Mouse (Mus musculus): Measurements from ENCODE around the gene Oxsr1. TPM values are rescaled to one million over a fixed set of nuclear protein-coding genes. Genes with fewer than 3 reads are reported as not detected.

Gene Oxsr1
- polyA plus RNA-seq, 1 experiment from 2014 or later = 11.7 TPM

- H3K27ac ChIP-seq (replicated peaks in 1 of 2; ENCODE audit: control insufficient read depth in 1 of 2, insufficient read depth in 1 of 2, low read depth in 2 of 2, low read length in 2 of 2) = no peak overlapping the region
- H3K9ac ChIP-seq (ENCODE audit: low read length) = no peak overlapping the region
- H3K4me1 ChIP-seq (ENCODE audit: control insufficient read depth in 2 of 2, insufficient read depth in 2 of 2, low read length in 2 of 2) = peaks cover 20 to 23% of the 10 kb centered on the region in 2 experiments
- no peaks in the 10 kb centered on the region for H3K9me3 ChIP-seq (ENCODE audit: control insufficient read depth, low read length)
- H3K4me3 ChIP-seq (ENCODE audit: control insufficient read depth in 1 of 2, insufficient read depth in 1 of 2, low read depth in 1 of 2, low read length in 2 of 2) = no peak overlapping the region
- H3K36me3 ChIP-seq (ENCODE audit: control insufficient read depth, insufficient read depth, low read length) = peaks cover 11% of the 10 kb centered on the region; the same call in 1 of the 2 replicates
- H3K27me3 ChIP-seq (ENCODE audit: control insufficient read depth, insufficient read depth, low read length) = no peaks in the 10 kb centered on the region
- no peak for ATAC-seq (ENCODE audit: insufficient number of reproducible peaks, insufficient read depth, low FRiP score, low read depth)
- WGBS = 91% methylated on average over 14 of the region's 14 CpGs
- no peak overlapping the region for H3K4me2 ChIP-seq (ENCODE audit: low read length)
These were observed 15.6 kb upstream of the Oxsr1 start for GRCm38 (mm10) chr9:119337842-119338241.

- Histone ChIP-seq H3K9me3 (ENCODE audit: control insufficient read depth, low read length) (no peaks in the 10 kb centered on the region), H3K27ac (replicated peaks in 1 of 2; ENCODE audit: control insufficient read depth in 1 of 2, insufficient read depth in 1 of 2, low read depth in 2 of 2, low read length in 2 of 2) (no peak overlapping the region), H3K4me3 (ENCODE audit: control insufficient read depth in 1 of 2, insufficient read depth in 1 of 2, low read depth in 1 of 2, low read length in 2 of 2) (no peak overlapping the region), H3K4me2 (ENCODE audit: low read length) (no peak overlapping the region), H3K27me3 (ENCODE audit: control insufficient read depth, insufficient read depth, low read length) (no peaks in the 10 kb centered on the region), H3K4me1 (ENCODE audit: control insufficient read depth in 2 of 2, insufficient read depth in 2 of 2, low read length in 2 of 2) (peaks cover 16% of the 10 kb centered on the region in 2 experiments), H3K36me3 (ENCODE audit: control insufficient read depth, insufficient read depth, low read length) (0 out of 2 replicates have a peak, but pooled peaks cover 9% of the 10 kb centered on the region), H3K9ac (ENCODE audit: low read length) (no peak overlapping the region)
- no peak for ATAC-seq (ENCODE audit: insufficient number of reproducible peaks, insufficient read depth, low FRiP score, low read depth)
- 70% methylated on average over 4 of the region's 4 CpGs for WGBS
These were observed 13.3 kb upstream of the Oxsr1 start for GRCm38 (mm10) chr9:119335571-119335970.

GRCm38 (mm10) chr9:119334834-119335233 lies 12.6 kb upstream of the Oxsr1 start:
- Histone ChIP-seq H3K4me1 (ENCODE audit: control insufficient read depth in 2 of 2, insufficient read depth in 2 of 2, low read length in 2 of 2) (peaks cover 12 to 16% of the 10 kb centered on the region in 2 experiments), H3K27me3 (ENCODE audit: control insufficient read depth, insufficient read depth, low read length) (no peaks in the 10 kb centered on the region), H3K36me3 (ENCODE audit: control insufficient read depth, insufficient read depth, low read length) (0 out of 2 replicates have a peak, but pooled peaks cover 9% of the 10 kb centered on the region), H3K4me3 (ENCODE audit: control insufficient read depth in 1 of 2, insufficient read depth in 1 of 2, low read depth in 1 of 2, low read length in 2 of 2) (no peak overlapping the region), H3K27ac (replicated peaks in 1 of 2; ENCODE audit: control insufficient read depth in 1 of 2, insufficient read depth in 1 of 2, low read depth in 2 of 2, low read length in 2 of 2) (peak overlapping the region; percentile 17 to 27; a peak in 1 of 4 replicates), H3K9ac (ENCODE audit: low read length) (no peak overlapping the region), H3K4me2 (ENCODE audit: low read length) (no peak overlapping the region), H3K9me3 (ENCODE audit: control insufficient read depth, low read length) (no peaks in the 10 kb centered on the region)
- no peak for ATAC-seq (ENCODE audit: insufficient number of reproducible peaks, insufficient read depth, low FRiP score, low read depth)
- WGBS = 76% methylated on average over 2 of the region's 2 CpGs

- H3K4me2 ChIP-seq (ENCODE audit: low read length) = peak overlapping the region; percentile 16; the same call in 1 of the 2 replicates
- H3K9ac ChIP-seq (ENCODE audit: low read length) = no peak overlapping the region
- H3K9me3 ChIP-seq (ENCODE audit: control insufficient read depth, low read length) = no peaks in the 10 kb centered on the region
- ATAC-seq (ENCODE audit: insufficient number of reproducible peaks, insufficient read depth, low FRiP score, low read depth) = peak; percentile 48; the same call in 1 of the 2 replicates
- WGBS = 30% methylated on average over 10 of the region's 10 CpGs
- H3K36me3 ChIP-seq (ENCODE audit: control insufficient read depth, insufficient read depth, low read length) = 0 out of 2 replicates have a peak, but pooled peaks cover 9% of the 10 kb centered on the region
- H3K27me3 ChIP-seq (ENCODE audit: control insufficient read depth, insufficient read depth, low read length) = no peaks in the 10 kb centered on the region
- peak overlapping the region; percentile 17 to 27; a peak in 1 of 4 replicates for H3K27ac ChIP-seq (replicated peaks in 1 of 2; ENCODE audit: control insufficient read depth in 1 of 2, insufficient read depth in 1 of 2, low read depth in 2 of 2, low read length in 2 of 2)
- H3K4me1 ChIP-seq (ENCODE audit: control insufficient read depth in 2 of 2, insufficient read depth in 2 of 2, low read length in 2 of 2) = peaks cover 12 to 14% of the 10 kb centered on the region in 2 experiments
- H3K4me3 ChIP-seq (ENCODE audit: control insufficient read depth in 1 of 2, insufficient read depth in 1 of 2, low read depth in 1 of 2, low read length in 2 of 2) = no peak overlapping the region
These were observed 12.1 kb upstream of the Oxsr1 start for GRCm38 (mm10) chr9:119334324-119334723.

- ATAC-seq (ENCODE audit: insufficient number of reproducible peaks, insufficient read depth, low FRiP score, low read depth) = no peak
- H3K9ac ChIP-seq (ENCODE audit: low read length) = no peak overlapping the region
- no peak overlapping the region for H3K27ac ChIP-seq (replicated peaks in 1 of 2; ENCODE audit: control insufficient read depth in 1 of 2, insufficient read depth in 1 of 2, low read depth in 2 of 2, low read length in 2 of 2)
- 82% methylated on average over 15 of the region's 15 CpGs for WGBS
- H3K4me1 ChIP-seq (ENCODE audit: control insufficient read depth in 2 of 2, insufficient read depth in 2 of 2, low read length in 2 of 2) = peaks cover 8 to 10% of the 10 kb centered on the region in 2 experiments
- no peak overlapping the region for H3K4me2 ChIP-seq (ENCODE audit: low read length)
- no peaks in the 10 kb centered on the region for H3K27me3 ChIP-seq (ENCODE audit: control insufficient read depth, insufficient read depth, low read length)
- H3K36me3 ChIP-seq (ENCODE audit: control insufficient read depth, insufficient read depth, low read length) = no peaks in the 10 kb centered on the region
- no peaks in the 10 kb centered on the region for H3K9me3 ChIP-seq (ENCODE audit: control insufficient read depth, low read length)
- no peak overlapping the region for H3K4me3 ChIP-seq (ENCODE audit: control insufficient read depth in 1 of 2, insufficient read depth in 1 of 2, low read depth in 1 of 2, low read length in 2 of 2)
These were observed 8.1 kb upstream of the Oxsr1 start for GRCm38 (mm10) chr9:119330186-119330963.

- Histone ChIP-seq H3K36me3 (ENCODE audit: control insufficient read depth, insufficient read depth, low read length) (no peaks in the 10 kb centered on the region), H3K4me2 (ENCODE audit: low read length) (no peak overlapping the region), H3K27me3 (ENCODE audit: control insufficient read depth, insufficient read depth, low read length) (no peaks in the 10 kb centered on the region), H3K9ac (ENCODE audit: low read length) (no peak overlapping the region), H3K9me3 (ENCODE audit: control insufficient read depth, low read length) (no peaks in the 10 kb centered on the region), H3K4me3 (ENCODE audit: control insufficient read depth in 1 of 2, insufficient read depth in 1 of 2, low read depth in 1 of 2, low read length in 2 of 2) (no peak overlapping the region), H3K4me1 (ENCODE audit: control insufficient read depth in 2 of 2, insufficient read depth in 2 of 2, low read length in 2 of 2) (no peaks in the 10 kb centered on the region), H3K27ac (replicated peaks in 1 of 2; ENCODE audit: control insufficient read depth in 1 of 2, insufficient read depth in 1 of 2, low read depth in 2 of 2, low read length in 2 of 2) (0 out of 4 replicates have a peak overlapping the region, but pooled peaks of 1 of the 2 experiments have one; percentile 34)
- ATAC-seq (ENCODE audit: insufficient number of reproducible peaks, insufficient read depth, low FRiP score, low read depth) = no peak
- WGBS = 50% methylated on average over 3 of the region's 3 CpGs
These were observed 6.3 kb upstream of the Oxsr1 start for GRCm38 (mm10) chr9:119328488-119328887.

- Histone ChIP-seq H3K27me3 (ENCODE audit: control insufficient read depth, insufficient read depth, low read length) (no peaks in the 10 kb centered on the region), H3K9ac (ENCODE audit: low read length) (no peak overlapping the region), H3K9me3 (ENCODE audit: control insufficient read depth, low read length) (no peaks in the 10 kb centered on the region), H3K4me2 (ENCODE audit: low read length) (no peak overlapping the region), H3K4me1 (ENCODE audit: control insufficient read depth in 2 of 2, insufficient read depth in 2 of 2, low read length in 2 of 2) (peaks cover 0 to 6% of the 10 kb centered on the region in 2 experiments; a peak in 1 of 4 replicates), H3K36me3 (ENCODE audit: control insufficient read depth, insufficient read depth, low read length) (no peaks in the 10 kb centered on the region), H3K27ac (replicated peaks in 1 of 2; ENCODE audit: control insufficient read depth in 1 of 2, insufficient read depth in 1 of 2, low read depth in 2 of 2, low read length in 2 of 2) (no peak overlapping the region), H3K4me3 (ENCODE audit: control insufficient read depth in 1 of 2, insufficient read depth in 1 of 2, low read depth in 1 of 2, low read length in 2 of 2) (no peak overlapping the region)
- no peak for ATAC-seq (ENCODE audit: insufficient number of reproducible peaks, insufficient read depth, low FRiP score, low read depth)
- 63% methylated on average over 1 of the region's 1 CpGs for WGBS
These were observed 1.9 kb upstream of the Oxsr1 start for GRCm38 (mm10) chr9:119324130-119324529.

Measured in heart, embryonic 14.5 days (tissue).